Mouse (Mus musculus) intestine, postnatal 0 days (tissue): ENCODE measurements around the gene Mvb12b. TPM values are rescaled to one million over a fixed set of nuclear protein-coding genes. Genes with fewer than 3 reads are reported as not detected.

Source experiments
- ATAC-seq: fragments of 200-750 bp; cut with Nextera tagmentation; 2 replicates; pipeline ENCODE4 v1.8.0; 2017; ENCODE audit warnings: mild to moderate bottlenecking, moderate TSS enrichment, moderate library complexity
- H3K27ac ChIP-seq: fragments of 300-500 bp; sonication (generic); 2 replicates; pipeline ENCODE4 v1.5.1; 2014; ENCODE audit warnings: mild to moderate bottlenecking, low read depth, low read length, moderate library complexity
- H3K27me3 ChIP-seq: fragments of 300-500 bp; sonication (generic); replicated peaks from 2 replicates; pipeline ENCODE4 v1.6.1; 2014; ENCODE audit warnings: low read length, mixed read lengths; ENCODE audit not compliant: control insufficient read depth, insufficient read depth
- H3K36me3 ChIP-seq: fragments of 300-500 bp; sonication (generic); 2 replicates; pipeline ENCODE4 v1.6.1; 2014; ENCODE audit warnings: mild to moderate bottlenecking, moderate library complexity; ENCODE audit not compliant: control insufficient read depth, insufficient read depth
- H3K4me1 ChIP-seq: fragments of 300-500 bp; sonication (generic); replicated peaks from 2 replicates; pipeline ENCODE4 v1.6.1; 2014; ENCODE audit warnings: antibody characterized with exemption, low read length, mixed read lengths; ENCODE audit not compliant: control insufficient read depth, insufficient read depth
- H3K4me2 ChIP-seq: fragments of 300-500 bp; sonication (generic); replicated peaks from 2 replicates; pipeline ENCODE4 v1.6.1; 2014; ENCODE audit warnings: low read depth, mild to moderate bottlenecking, moderate library complexity
- H3K4me3 ChIP-seq: fragments of 300-500 bp; sonication (generic); 2 replicates; pipeline ENCODE4 v1.5.1; 2014; ENCODE audit warnings: low read depth, low read length
- H3K9ac ChIP-seq: fragments of 300-500 bp; sonication (generic); 2 replicates; pipeline ENCODE4 v1.6.1; 2014; ENCODE audit warnings: mild to moderate bottlenecking, low read depth, low read length
- H3K9me3 ChIP-seq: fragments of 300-500 bp; sonication (generic); 2 replicates; pipeline ENCODE4 v1.6.1; 2016; ENCODE audit warnings: mixed run types; ENCODE audit not compliant: control insufficient read depth
- CTCF ChIP-seq: sonication (generic); IDR thresholded peaks from 2 replicates; pipeline ENCODE4 v1.5.1; 2016; ENCODE audit warnings: low read depth, mild to moderate bottlenecking, control low read depth, antibody characterized with exemption, moderate library complexity
- WGBS: fragments of 180-500 bp; shearing (Covaris S2); extraction: QIAGEN DNeasy Blood & Tissue Kit; methylation state at CpG from one replicate; pipeline ENCODE4 v1.1.7; 2014; 5-methylcytosine and 5-hydroxymethylcytosine counted together
- polyA plus RNA-seq: library from polyadenylated mRNA; unstranded; fragments of >200 nt; fragmentation: Nextera tagmentation; extraction: Ambion mirVana; gene quantifications from 2 replicates; pipeline ENCODE4 v1.2.1, GENCODE M21; 2015

The Mvb12b gene
- polyA plus RNA-seq, 1 experiment from 2014 or later: 6.7 TPM

DNA sequence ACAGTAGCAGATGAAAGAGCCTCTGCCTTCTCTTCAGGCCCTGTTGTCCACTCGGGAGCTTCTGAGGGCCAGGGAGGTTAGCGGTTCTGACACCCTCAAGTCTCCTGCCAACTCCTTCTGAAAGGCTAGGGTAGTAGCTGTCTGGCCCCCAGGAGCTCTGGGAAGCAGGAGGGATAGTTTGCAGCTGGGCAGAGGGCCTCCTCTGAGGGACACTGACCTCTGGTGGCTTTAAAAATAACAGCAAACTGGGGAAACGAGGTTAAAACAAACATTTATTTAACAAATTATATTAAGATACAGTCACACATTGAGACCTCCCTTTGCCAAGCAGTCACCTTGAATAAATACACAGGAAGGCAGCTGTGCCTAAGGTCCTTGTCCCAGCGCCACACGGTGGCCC lies 158.0 kb downstream of the Mvb12b start:
- TF ChIP-seq CTCF: peak; percentile 67
- no peak for ATAC-seq
- 36% methylated on average over 5 of the region's 5 CpGs for WGBS
- no peaks in the 10 kb centered on the region for H3K9me3 ChIP-seq
- no peak overlapping the region for H3K9ac ChIP-seq
- no peak overlapping the region for H3K4me2 ChIP-seq
- H3K4me1 ChIP-seq: no peaks in the 10 kb centered on the region
- H3K27ac ChIP-seq: no peak overlapping the region
- no peaks in the 10 kb centered on the region for H3K27me3 ChIP-seq
- peaks cover 5% of the 10 kb centered on the region; the same call in 1 of the 2 replicates for H3K36me3 ChIP-seq
- H3K4me3 ChIP-seq: no peak overlapping the region

DNA sequence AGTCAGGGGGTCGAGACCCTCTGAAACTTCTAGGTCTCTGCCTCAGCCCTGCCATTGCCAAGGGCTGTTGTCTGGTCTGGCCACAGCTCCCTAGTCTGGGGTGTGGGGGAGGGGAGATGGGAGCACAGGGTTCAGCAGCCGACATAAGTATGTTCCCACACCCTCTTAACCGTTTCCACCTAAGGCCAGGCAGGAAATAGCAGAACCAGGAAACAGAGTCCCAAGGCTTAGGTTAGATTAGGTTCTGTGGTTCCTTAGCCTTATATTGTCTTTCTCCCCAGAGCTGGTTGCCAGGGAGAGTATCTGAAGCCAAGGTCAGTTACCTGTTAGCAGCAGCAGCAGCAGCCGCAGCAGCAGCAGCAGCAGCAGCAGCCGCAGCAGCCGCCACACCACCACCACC lies 160.5 kb downstream of the Mvb12b start:
- 43% methylated on average over 6 of the region's 6 CpGs for WGBS
- TF ChIP-seq CTCF: no peak
- no peak for ATAC-seq

DNA sequence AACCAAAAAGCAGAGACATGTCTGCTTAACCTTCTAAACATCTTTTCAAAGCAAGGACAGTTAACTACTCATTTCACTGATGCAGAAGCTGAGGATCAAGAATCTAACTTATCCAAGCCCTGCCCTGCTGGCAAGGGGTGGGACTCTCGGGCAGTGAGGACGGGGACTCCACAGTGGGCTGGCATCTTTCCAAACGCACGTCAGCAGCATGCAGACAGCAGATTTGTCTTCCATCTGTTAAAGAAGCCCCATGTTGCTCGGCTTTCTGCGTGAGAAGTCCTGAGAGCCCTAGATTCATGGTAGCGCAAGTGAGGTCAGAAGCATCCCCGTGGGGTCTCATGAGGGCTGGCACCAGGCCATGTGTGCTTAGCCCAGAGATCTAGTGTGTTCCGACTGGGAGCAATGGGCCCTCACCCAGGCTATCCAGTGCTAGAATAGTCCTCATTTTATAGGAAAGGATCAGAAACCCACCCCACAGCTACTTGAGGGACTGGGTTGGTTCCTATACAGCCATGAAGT lies 167.3 kb downstream of the Mvb12b start:
- ATAC-seq: no peak

More for the DNA sequence above, 160.5 kb downstream of the Mvb12b start:
- Histone ChIP-seq H3K27me3 (no peaks in the 10 kb centered on the region), H3K9me3 (no peaks in the 10 kb centered on the region), H3K4me1 (no peaks in the 10 kb centered on the region), H3K9ac (no peak overlapping the region), H3K4me2 (no peak overlapping the region), H3K36me3 (0 out of 2 replicates have a peak, but pooled peaks cover 5% of the 10 kb centered on the region), H3K27ac (no peak overlapping the region), H3K4me3 (no peak overlapping the region)

DNA sequence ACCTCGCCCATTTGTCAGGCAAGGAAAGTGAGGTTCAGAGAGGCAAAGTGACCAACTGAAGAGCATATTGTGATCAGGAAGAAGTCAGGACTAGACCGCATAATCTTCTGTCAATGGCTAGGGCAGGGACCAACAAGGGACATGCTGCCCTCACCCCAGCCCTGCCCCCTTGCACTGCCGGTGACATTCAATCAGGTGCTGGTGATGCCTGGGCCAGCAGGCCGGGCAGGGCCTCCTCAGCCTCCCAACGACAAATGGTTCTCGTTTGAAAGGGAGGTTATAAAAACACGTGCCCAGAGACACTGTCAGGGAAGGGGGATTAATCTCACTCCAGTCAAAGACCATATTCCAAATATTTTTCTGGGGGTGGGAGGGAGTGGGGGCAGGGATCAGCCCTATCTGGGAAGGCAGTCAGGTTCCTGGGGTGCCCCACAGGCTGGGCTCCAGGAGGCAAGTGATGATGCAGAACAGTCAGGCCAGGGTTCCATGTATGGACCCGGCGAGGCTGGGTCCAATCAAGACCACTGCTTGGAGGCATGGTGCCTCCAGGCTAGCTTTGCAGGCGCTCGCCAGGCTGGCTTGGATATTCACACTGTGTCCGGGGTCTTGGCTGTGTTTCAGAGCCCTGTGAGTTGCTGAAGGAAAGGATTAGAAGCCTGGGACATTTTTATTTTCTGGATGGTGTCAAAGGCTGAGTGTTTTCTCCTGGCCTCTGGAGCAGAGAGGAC lies 168.2 kb downstream of the Mvb12b start:
- Histone ChIP-seq H3K36me3 (no peaks in the 10 kb centered on the region), H3K9ac (no peak overlapping the region), H3K4me1 (no peaks in the 10 kb centered on the region), H3K4me2 (no peak overlapping the region), H3K4me3 (no peak overlapping the region), H3K9me3 (no peaks in the 10 kb centered on the region), H3K27ac (no peak overlapping the region), H3K27me3 (peaks cover 35% of the 10 kb centered on the region)
- WGBS: 61% methylated on average over 12 of the region's 12 CpGs
- ATAC-seq: no peak
- no peak for TF ChIP-seq CTCF

More for the DNA sequence above, 167.3 kb downstream of the Mvb12b start:
- Histone ChIP-seq H3K9ac (no peak overlapping the region), H3K27me3 (peaks cover 28% of the 10 kb centered on the region), H3K4me3 (no peak overlapping the region), H3K4me1 (no peaks in the 10 kb centered on the region), H3K4me2 (no peak overlapping the region), H3K9me3 (no peaks in the 10 kb centered on the region), H3K27ac (no peak overlapping the region), H3K36me3 (no peaks in the 10 kb centered on the region)
- TF ChIP-seq CTCF: no peak
- 48% methylated on average over 9 of the region's 9 CpGs for WGBS

DNA sequence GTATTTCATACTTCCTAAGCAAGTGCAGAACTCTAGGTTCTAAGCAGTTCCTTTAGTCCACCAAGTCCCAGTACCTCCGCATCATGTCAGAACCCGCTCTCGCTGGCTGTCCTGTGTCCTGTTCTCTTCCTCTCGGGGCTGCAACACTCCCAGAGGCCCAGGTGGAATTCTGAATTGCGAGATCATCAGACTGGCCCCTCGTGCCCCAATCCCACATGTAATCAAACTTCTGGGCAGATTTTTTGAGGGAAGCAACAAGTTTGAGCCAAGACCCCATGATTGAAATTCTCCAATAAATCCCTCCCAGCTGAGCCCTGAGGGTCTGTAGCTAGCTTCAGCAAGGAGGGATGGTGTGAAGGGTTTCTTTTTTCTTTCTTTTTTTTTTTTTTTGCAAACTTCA lies 169.2 kb downstream of the Mvb12b start:
- WGBS: 74% methylated on average over 6 of the region's 6 CpGs
- H3K4me3 ChIP-seq: no peak overlapping the region
- no peaks in the 10 kb centered on the region for H3K36me3 ChIP-seq
- H3K9me3 ChIP-seq: no peaks in the 10 kb centered on the region
- H3K9ac ChIP-seq: no peak overlapping the region
- no peak overlapping the region for H3K27ac ChIP-seq
- no peak for ATAC-seq
- no peak for TF ChIP-seq CTCF
- no peaks in the 10 kb centered on the region for H3K4me1 ChIP-seq
- H3K27me3 ChIP-seq: peaks cover 35% of the 10 kb centered on the region
- no peak overlapping the region for H3K4me2 ChIP-seq

DNA sequence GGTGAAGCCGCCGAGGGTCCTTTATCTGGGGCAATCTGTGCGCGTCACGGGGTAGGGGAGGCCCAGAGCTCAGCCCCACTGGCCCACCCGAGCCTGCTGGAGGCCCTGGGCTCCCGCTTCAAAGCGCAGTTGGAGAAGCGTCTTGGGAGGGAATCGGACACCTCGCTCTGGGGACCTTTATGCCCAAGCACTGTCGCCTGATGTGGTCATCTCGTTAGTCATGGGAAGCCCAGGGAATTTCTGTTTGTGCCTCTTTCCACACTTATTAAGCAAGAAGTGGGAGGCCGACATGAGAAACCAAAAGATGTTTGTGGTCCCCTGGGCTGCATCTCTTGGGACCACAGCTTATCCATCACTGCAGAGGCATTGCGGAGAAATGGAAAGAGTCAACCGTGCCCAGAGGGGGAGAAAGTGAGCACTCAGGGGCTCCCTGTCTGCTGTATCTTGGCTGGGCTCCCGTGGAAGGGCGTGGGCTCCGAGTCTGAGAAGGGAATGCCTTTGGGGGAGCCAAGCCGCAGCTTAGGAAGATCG lies 169.9 kb downstream of the Mvb12b start:
- ATAC-seq: no peak
- Histone ChIP-seq H3K27me3 (peaks cover 35% of the 10 kb centered on the region), H3K27ac (no peak overlapping the region), H3K4me2 (no peak overlapping the region), H3K9me3 (no peaks in the 10 kb centered on the region), H3K4me1 (no peaks in the 10 kb centered on the region), H3K9ac (no peak overlapping the region), H3K36me3 (no peaks in the 10 kb centered on the region), H3K4me3 (no peak overlapping the region)
- 27% methylated on average over 21 of the region's 21 CpGs for WGBS
- TF ChIP-seq CTCF: no peak
